Mouse (Mus musculus) gastrocnemius, postnatal 25 days (tissue): ENCODE measurements around the gene Tas2r138. TPM values are rescaled to one million over a fixed set of nuclear protein-coding genes. Genes with fewer than 3 reads are reported as not detected.
"Not testable (repeated sequence)": the region's sequence is repeated elsewhere in the genome, so short reads cannot be mapped to it uniquely, and the experiment has no call there.

Source experiments
- DNase-seq: peaks from one replicate; pipeline ENCODE4 v3.0.0; 2022
- long read RNA-seq, 2 experiments: library from polyadenylated mRNA; stranded (forward); transcript quantifications; one replicate each; pipeline ENCODE4 v2.0.0; 2021
- total RNA-seq, 2 experiments: library from RNA; stranded (reverse); gene quantifications; 1 replicate in 1 of 2; 2 replicates in 1 of 2; pipeline ENCODE4 v1.2.3; 2021

Tas2r138 gene
- not detected for total RNA-seq
- long read RNA-seq, experiment 1, result 0 reads
- long read RNA-seq, experiment 2, result 0 reads

DNA sequence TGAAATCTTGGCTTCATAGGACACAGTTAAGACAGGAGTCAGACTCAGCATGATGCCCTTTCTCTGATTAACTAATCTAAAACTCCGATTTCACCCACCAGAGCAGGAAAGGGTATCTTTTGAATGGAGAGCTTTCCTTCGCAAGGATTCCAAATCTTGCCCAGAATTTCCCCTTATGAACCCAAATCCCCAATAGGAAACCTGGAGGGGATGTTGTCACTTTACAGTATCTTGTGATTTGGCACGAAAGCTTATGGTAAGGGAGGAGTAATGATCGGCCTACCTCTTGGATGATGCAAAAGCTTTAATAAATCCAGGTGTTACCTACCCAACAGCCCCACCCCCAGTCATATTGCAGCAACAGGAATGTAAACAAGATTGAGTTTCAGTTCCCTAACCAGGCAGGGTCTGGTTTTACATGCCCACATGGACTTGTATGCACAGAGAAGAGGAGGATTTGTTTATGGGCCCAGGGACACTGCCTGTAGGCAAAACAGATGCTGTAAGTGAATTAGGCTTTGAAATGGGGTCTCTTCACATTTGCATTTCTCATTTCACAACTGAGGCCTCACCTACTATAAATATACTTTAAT, at the start of gene Tas2r138:
Tas2r138 (minus strand) TSS at position 51 of the 593 bp plus-strand sequence.
- no peak for DNase-seq

DNA sequence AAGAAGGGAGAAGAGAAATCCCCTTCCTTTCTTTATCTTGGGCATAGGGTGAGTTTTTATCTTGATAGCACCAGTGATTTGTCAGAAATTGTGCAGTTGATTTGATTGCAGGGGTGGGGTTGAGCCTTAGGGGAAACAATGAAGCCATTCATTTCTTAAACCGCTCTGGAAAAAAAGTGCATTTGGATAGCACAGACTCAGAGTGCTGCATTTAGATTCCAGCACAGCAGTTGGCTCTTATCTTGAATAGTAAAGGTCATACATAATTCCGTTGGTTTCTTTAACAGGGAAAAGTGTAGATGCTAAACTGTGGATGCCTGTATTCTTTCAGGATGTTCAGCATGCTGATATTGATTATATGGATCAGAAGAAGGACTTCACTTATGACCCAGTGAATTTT, 47.8 kb upstream of the Tas2r138 start:
- DNase-seq, result no peak

DNA sequence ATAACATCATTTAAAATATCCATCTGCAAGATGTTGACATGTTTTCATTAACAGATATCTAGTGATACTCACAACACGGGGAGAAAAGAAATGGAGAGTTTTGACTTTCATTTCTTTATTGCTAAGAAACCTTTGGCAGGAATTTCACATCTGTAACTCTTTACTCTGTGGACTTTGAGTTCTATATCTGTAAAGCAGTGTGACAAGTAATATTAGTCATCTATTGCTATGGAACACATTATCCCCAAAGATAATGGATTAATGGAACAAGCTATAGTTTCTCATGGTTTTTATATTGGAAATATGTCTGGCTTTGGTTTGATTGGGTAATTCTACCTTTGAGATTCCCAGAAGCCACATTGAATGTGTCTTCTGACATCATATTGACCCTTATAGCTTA, 37.8 kb upstream of the Tas2r138 start:
- no peak for DNase-seq

DNA sequence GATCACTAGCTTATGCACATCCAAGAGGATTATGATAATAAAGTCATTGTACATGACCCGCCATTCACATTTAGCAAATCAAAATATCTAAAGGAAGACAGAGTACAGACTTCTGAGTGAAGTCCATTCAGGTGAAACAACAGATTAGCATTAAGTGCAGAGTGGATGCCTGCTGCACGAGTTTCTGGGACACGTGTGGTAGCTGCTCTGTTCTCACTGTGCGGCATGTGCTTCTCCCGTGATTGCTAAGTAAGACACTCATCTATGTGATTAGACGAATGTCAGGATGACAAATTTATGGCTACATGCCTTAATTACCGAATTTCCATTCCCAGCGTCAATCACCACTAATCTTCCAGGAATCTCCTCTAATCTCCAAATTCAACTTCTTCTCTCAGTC, 32.6 kb upstream of the Tas2r138 start:
- DNase-seq, result no peak

DNA sequence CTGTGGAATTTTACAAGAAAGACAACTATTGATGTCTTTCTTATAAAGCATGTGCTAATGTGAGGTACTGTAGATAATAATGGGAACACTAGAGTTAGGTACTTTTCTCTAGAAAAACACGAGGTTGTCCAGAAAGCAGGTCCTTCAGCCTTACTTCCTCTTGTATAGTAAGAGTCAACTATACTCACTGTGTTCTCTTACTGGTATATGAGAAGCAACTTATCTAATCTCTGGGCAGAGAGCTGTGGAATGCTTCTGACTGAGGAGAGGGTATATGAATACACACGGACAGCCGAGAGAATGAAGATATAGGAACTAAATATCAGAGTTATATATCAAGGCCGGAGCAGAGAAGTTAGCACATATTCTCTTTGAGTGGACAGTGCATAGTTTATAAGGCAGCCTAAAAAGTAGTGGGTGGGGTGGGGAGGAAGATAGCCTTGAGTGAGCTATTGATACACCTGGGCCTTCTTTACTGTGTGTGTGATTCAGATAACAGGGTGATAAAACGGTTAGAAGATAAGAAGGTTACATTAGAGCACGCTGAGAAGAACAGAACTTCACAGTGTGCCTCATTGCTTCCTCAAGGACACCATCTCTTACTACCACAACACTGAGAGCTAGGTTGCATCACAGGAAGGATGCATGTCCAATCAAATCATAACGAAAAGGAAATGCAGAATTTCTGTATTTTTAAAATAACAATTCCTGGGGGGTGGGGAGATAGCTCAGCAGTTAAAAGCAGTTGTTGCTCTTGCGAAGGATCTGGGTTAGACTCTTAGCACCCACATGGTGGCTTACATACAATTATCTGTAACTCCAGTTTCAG, 27.8 kb upstream of the Tas2r138 start:
- no peak for DNase-seq

DNA sequence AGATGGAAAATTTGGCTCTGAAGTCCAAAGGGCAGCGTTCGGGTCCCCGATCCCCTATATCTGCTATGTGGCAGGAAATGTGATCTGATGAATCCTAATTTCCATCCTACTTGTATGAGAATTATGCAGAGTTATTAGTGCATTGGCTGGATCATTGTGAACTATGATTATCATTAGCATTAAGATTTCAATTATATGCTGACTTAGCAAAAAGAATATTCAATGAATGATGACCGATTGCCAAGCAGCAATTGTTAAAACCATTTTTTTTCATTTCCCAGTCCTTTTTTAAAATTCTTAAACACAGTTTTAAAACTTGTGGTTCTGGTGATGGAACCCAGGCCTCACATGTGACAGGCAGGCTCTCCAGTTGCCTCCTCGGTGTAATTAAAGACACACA, 24.6 kb upstream of the Tas2r138 start:
- DNase-seq, result no peak

DNA sequence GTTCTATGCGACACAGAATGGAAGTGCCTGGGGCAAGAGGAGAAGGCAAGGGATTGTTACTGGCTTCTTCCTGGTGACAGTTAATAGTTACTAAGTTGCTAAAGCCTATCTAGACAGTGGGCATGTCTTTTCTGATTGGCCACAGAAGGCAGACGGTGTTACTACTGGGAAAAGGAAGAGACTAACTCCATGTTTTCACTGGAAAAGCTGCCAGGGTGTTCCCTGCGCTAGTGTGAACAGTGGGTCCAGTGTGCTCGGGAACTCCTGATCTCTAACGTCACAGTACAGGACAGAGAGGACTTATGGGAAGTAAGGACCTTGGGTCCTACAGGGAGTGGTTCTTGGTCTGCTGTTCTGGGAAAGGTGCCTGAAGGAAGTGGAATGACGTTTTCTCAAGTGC, 22.4 kb upstream of the Tas2r138 start:
- DNase-seq, result no peak

DNA sequence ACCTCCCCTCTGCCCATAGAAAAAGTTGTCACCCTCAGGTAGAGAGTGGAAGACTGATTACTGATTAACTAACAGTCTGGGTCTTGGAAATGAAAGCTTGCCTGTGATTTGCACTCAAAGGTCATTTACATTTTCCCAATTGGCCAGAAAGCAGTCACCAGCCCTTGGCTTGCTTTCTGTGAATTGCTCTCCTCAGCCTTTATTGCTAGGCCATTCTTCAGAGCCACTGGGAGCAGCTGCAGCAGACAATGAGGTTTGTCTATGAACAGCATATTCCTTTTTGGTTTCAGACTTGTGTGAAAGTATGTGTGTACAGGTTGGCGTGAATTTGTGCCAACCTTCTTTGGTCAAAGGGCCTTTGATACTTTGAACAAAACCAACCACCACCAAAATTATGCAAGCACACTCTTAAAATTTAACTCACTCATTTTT, 21.5 kb upstream of the Tas2r138 start:
- DNase-seq, result no peak

DNA sequence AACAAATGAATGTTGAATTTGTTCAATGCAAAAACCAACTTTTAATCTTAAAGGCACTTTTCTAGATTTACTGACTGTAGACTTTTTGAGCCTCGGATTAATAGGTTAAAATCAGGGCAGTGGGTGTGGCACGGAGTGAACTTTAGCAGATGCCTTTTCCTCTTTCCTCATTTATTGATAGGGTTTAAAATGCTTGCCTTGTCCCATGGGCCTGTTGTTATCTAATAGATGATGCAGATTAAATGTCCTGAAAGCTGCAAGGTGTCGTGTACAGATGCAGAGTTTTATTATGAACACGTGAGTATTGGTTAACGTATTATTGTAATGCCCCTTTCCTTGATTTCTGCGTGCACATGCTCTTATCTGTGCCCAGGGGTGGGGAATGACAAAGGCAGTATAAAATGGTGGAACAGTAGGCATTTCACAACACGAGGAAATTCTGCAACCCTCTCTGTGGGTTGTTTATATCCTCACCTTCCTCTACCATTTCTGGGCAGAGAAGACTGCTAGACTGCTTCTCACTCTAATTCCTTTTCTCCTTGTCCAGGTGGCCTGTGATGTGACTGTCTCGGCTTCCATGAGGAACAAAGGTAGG, 15.4 kb upstream of the Tas2r138 start, which contains the start of gene Mgam:
Mgam (plus strand) TSS at position 426 of the 595 bp plus-strand sequence.
- DNase-seq, result no peak

DNA sequence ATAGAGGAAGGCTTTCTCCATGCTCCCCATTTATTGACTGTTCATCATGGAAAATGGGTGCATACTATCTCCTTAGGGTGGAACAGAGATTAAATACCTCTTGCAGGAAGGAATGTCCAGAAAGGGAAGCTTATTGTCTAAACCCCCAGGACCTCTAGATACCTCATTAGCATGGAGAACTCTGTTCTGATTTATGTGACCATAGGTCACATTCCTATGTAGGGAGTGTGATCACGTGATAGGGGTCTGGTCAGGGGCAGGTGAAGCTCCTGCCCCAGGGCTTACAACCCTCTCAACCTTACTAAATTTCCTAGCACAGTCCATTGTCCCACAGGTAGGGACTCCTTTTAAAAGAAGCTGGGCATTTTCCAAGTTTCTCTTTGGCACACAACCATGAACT, 13.0 kb upstream of the Tas2r138 start:
- DNase-seq, result no peak

DNA sequence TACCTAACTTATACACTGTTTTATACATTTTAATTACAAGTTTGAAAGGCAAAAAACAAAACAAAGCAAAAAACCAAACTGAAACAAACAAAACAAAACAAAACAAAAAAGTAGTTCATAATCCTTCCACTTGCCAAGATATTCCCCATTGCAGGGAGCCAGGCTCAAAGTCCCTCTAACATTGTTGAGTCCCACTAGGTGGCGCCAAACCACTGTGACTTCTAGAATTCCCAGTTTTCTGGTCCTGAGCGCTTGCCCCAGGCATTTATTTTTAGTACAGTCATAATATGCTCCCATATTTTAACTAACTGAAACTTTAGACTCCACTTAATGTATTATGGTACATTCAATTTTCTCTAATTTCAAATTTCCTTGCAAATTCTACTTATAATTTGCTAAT, 4.9 kb upstream of the Tas2r138 start:
- no peak for DNase-seq

DNA sequence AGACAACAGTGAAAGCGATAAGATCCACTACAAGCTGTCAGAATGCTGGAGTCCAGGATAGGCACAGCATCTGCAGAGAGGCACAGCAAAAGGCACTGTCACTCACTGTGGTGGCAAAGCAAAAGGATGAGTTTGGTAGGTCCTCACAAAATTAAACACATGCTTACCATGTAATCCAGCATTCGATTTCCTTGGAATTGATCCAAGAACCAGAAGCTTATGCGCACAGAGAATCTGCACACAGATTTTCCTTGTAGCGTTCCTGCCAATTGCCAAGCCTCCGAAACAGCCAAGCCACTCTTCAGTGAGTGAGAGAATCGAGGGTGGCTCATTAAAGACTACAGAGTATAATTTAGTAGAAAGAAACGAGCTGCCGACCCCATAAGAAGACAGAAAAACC, 2.9 kb downstream of the Tas2r138 start:
- DNase-seq, result no peak

DNA sequence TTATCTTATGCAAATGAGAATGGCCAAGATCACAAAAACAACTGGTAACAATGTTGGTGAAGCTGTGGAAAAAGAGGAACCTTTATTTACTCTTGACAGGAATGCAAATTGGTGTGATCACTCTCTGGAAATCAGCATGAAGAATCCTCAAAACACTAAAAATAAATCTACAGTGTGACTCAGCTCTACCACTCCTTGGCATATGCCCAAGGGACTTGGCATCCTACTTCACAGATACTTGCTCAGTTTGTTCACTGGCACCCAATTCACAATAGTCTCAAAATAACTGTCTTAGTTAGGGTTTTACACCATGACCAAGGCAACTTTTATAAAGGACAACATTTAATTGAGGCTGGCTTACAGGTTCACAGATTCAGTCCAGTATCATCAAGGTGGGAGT, 5.7 kb downstream of the Tas2r138 start:
- DNase-seq, result no peak

DNA sequence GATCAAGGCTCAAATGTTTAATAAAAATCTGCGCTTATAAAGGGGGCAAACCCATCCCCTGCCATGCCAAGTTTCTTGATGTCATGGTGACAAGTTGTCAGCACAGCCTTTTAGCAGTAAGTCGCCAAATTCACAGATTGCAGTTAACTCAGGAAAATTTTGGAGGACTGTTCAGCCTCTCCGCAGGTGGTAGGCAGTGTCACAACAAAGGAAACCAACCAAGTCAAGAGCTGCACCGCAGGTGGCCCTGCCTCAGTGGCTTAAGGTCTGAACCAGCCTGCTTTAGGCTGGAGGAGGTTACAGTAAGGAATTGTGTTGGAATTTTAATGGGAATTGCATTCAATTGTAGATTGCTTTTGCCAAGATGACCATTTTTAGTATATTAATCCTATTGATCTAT, 14.6 kb downstream of the Tas2r138 start:
- DNase-seq, result not testable (repeated sequence)

DNA sequence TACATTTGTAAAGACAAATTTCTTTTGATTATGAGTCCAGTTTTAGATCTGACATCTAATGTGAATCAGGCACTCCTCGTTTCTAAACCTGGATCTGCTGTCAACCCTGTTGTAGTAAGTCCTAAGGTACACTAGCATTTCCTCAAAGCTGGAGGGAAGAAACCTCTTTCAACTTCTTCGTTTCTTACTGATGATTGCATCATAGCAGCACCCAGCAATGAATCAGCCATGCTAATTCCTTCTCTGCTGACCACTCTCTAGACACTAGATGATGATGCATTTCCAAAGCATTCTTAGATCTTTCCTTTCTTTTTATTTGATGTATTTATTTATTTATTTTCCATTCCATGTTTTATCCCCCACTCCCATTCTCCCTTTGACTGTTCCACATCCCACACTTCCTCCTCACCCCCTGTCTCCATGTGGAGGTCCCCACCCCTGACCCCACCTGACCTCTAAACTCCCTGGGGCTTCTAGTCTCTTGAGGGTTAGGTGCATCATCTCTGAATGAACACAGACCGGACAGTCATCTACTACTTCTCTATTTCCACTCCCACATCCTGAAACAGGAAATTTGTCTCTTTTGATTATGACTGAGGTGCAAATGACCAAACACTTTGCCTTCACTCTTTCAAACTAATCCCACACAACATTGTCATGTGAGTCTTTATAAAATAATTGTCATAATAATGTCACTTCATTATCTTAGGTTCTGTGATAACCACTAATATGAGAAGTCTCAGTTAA, 18.1 kb downstream of the Tas2r138 start:
- no peak for DNase-seq

DNA sequence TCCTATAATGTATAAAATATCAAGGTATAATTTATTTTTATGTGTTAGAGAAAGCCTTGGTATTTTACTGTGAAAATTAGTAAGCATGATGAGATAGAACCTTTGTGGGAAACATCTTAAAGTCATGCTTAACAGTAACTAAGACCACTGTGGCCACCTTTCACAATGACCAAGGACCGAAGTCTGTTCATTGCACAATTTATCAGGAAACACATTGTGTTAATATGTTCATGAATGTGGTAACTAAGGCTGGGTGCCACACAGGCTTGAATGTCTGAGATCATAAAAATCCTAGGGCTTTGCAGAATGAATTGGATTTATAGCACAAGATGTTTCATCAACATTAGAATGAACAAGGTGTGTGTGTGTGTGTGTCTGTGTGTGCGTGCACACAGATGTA, 24.8 kb downstream of the Tas2r138 start:
- DNase-seq, result no peak

DNA sequence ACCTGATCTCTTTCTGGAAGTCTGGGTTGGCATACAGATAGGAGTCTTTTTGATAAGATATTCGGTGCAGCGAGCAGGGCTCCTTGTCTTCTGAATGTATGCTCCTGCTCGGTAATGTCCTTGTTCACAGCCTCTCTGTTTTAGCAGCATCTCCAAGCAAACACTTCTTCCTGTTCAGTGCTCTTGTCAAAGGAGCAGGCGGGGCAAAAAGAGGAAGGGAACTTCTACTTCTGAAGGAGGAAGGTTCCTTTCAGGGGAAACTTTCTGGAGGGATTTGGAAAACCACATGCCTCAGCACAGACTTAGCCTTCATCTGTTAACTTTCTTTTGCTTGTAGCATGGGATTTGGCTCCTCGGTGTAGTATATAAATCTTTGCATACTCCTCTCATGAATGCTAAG, 27.5 kb downstream of the Tas2r138 start, which contains the start of gene Clec5a:
Clec5a (minus strand) TSS at position 177 of the 400 bp plus-strand sequence.
- DNase-seq, result no peak

DNA sequence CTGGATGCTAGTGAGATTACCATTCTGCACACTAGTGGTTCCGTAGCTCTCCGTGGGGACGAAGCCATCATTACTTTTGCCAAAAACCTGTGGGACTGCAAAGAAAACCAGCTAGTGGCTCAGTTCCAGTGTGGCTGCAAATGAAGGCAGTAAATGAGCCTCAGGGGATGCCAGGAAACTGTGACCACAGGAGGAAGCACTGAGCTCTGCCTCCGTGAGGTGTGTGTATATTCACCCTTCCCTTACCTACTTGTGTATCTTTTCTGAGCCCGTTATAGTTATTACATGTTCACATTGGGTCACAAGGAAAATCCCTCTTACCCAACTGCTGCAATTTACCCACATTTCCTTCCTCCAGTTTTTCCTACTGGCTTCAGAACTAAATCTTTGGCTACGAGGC, 28.8 kb downstream of the Tas2r138 start:
- DNase-seq, result no peak

DNA sequence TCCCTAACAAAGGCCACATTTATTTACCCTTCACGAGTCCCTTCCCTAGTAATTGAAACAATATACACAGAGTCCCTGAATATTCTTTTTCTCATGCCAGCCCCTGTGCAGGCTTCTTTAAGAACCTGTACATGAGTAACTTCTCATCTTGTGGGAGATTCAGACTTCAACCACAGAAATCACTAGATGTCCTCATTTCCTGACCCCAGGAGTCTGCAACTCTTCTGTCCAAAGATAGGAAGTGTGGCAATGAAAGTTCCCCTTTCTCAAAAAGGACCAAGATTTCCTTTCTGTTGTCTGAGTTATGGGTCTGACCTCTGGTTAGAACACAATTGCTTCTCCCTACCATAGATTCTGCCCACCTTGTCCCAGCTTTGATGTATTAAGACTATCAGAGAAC, 36.8 kb downstream of the Tas2r138 start:
- DNase-seq, result no peak

DNA sequence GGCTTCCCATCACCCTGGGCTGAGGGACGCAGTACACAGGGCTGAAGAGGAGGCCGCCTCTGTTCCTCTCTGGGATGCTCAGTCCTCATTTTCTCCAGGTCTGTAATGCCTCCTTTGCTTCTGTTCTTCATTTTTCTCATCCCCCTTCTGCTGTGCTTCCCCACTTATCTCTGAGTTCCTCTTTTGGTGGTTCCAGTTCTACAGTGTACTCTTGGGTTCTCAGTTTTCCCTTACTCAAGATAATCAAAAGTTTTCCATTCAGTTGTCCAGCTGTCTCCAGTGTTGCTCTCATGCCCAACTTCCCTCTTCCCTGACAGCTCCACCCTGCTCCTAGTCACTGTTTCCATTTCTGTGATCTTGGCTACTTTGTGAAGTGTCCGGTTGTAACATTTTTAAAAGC, 39.5 kb downstream of the Tas2r138 start:
- no peak for DNase-seq

DNA sequence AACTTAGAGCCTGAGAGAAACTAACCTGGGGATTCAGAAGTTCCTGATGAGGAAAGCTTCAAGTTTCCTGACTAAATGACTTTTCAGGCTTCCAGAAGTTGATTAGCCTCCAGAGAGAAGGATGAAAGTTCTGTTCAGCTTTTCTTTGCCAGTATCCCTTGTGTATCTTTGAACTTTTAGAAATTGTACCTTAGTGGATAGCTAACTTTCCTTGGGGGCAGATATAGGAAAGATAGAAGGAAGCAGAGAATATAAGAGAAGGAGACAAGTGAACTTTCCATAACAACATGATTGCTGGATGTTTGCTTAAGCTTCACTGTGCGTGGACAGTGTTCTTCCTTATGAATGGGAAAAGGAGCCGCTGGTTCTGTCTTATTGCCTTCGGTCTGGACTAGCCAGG, 43.9 kb downstream of the Tas2r138 start, which contains the start of gene Olfr460:
Olfr460 (plus strand) TSS at position 301 of the 400 bp plus-strand sequence.
- no peak for DNase-seq
